In the genomic region with DNA sequence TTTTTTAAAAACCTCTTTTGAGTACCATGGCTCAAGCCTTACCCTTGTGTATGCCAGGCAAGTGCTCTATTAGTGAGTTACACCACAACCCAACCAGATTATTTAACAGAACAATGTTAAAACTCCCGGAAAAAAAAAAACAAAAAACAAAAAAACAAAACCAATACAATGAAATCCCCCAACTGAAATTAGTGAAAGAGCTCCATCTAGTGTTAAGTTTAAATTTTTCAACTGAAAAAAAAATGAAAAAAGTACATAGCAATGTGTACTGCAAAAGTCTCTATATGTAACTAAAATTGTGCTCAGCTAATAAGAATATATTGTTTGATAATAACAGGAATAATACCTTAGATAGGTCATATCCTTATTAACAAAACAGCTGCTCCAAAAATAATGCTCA, we compare ENCODE assay signal across 11 mouse cellular contexts. TPM values are rescaled to one million over a fixed set of nuclear protein-coding genes. Genes with fewer than 3 reads are reported as not detected.
A peak's percentile ranks its signal among the peaks of the same experiment; 100 is the strongest.
DNase-seq lines count a peak whose midpoint lies in the region; ATAC-seq and TF ChIP-seq lines count a peak whose summit lies in the region.
"Had no signal": no experiment of that assay in that cellular context is flagged by ENCODE, and none has a peak within 500 bp of the region (broad histone marks: within the 10 kb centered on the region; RNA-seq: fewer than 3 reads in every experiment).

No protein-coding gene starts in this region.

- DNase-seq in hindbrain, postnatal 0 days (ENCODE audit: low spot score): peak; percentile 53
- no peak for DNase-seq in hindbrain, embryonic 10.5 days (ENCODE audit: low spot score)
- DNase-seq in 416B (ENCODE audit: low read depth) (peak; percentile 56), CH12.LX (ENCODE audit: extremely low read depth) (no peak)
- peak; percentile 8 for DNase-seq in hindlimb bud, embryonic 11.5 days (ENCODE audit: extremely low spot score, low read depth, low spot score)
- no peak for DNase-seq in kidney, postnatal 36 days
- DNase-seq in kidney, postnatal 4 days: no peak
- DNase-seq: kidney, postnatal 10 days had no signal

- TF ChIP-seq RAD21 in CH12.LX (IDR thresholded peaks at IDR 0.05; ENCODE audit: low read depth, low read length): peak; percentile 72

- no peak overlapping the region for H3K27ac ChIP-seq in hindbrain, postnatal 0 days
- no peak overlapping the region for H3K27ac ChIP-seq in hindbrain, embryonic 10.5 days
- H3K27ac ChIP-seq in CH12.LX (ENCODE audit: insufficient read depth, low read depth): no peak overlapping the region
- H3K27ac ChIP-seq: forebrain, embryonic 12.5 days; macrophage had no signal

- no peak for TF ChIP-seq EP300 in CH12.LX (IDR thresholded peaks at IDR 0.05; ENCODE audit: low read length)

- peaks cover 45% of the 10 kb centered on the region for H3K36me3 ChIP-seq in hindbrain, postnatal 0 days (ENCODE audit: insufficient read depth, low read length)
- peaks cover 89% of the 10 kb centered on the region for H3K36me3 ChIP-seq in hindbrain, embryonic 10.5 days
- H3K36me3 ChIP-seq in CH12.LX (replicated peaks in 1 of 2; ENCODE audit: control insufficient read depth in 1 of 2, insufficient read depth in 1 of 2, low read length in 1 of 2): peaks cover 54 to 88% of the 10 kb centered on the region in 2 experiments

- in situ Hi-C loops in CH12.LX (cut with MboI; ENCODE audit: low pct_ligation_motif_present, low pct_unique_long_range_greater_than_20kb, low sequenced_read_pairs): loop anchor here (25.0 kb wide), 2 partner anchors 209 to 509 kb away; partner anchors contain the start of gene Gypa

- TF ChIP-seq CTCF in hindbrain, postnatal 0 days (IDR thresholded peaks at IDR 0.05; ENCODE audit: low read depth): peak; percentile 56
- peak in 1 of 2 experiments; percentile 67; a peak in 2 of 4 replicates for TF ChIP-seq CTCF in CH12.LX (conservative IDR thresholded peaks at IDR 0.05 in 1 of 2, IDR thresholded peaks at IDR 0.05 in 1 of 2; ENCODE audit: low read depth in 2 of 2, low read length in 2 of 2)

- H3K4me1 ChIP-seq in hindbrain, postnatal 0 days (ENCODE audit: insufficient read depth, low read length): no peaks in the 10 kb centered on the region
- no peaks in the 10 kb centered on the region for H3K4me1 ChIP-seq in hindbrain, embryonic 10.5 days (replicated peaks)
- no peaks in the 10 kb centered on the region for H3K4me1 ChIP-seq in CH12.LX (ENCODE audit: control insufficient read depth in 1 of 2, insufficient read depth in 2 of 2)
- H3K4me1 ChIP-seq: forebrain, embryonic 12.5 days had no signal

- H3K4me3 ChIP-seq in hindbrain, postnatal 0 days (ENCODE audit: low read length): no peak overlapping the region
- no peak overlapping the region for H3K4me3 ChIP-seq in hindbrain, embryonic 10.5 days
- H3K4me3 ChIP-seq in CH12.LX (replicated peaks in 1 of 3; ENCODE audit: low read depth in 2 of 3, low read length in 2 of 3, poor library complexity in 1 of 3): no peak overlapping the region
- H3K4me3 ChIP-seq: forebrain, embryonic 12.5 days; myocyte had no signal

- no peaks in the 10 kb centered on the region; the same call in 1 of the 2 replicates for H3K79me2 ChIP-seq in CH12.LX (replicated peaks; ENCODE audit: control insufficient read depth, extremely low read depth, insufficient read depth, poor library complexity, severe bottlenecking)

- 25% methylated on average over 1 of the region's 1 CpGs for WGBS in hindbrain, postnatal 0 days
- WGBS in hindbrain, embryonic 10.5 days: 52% methylated on average over 1 of the region's 1 CpGs

- no peak for ATAC-seq in hindbrain, postnatal 0 days

- dilution Hi-C loops in CH12.LX (cut with MboI; ENCODE audit: extremely low pct_ligation_motif_present, extremely low pct_unique_long_range_greater_than_20kb, low sequenced_read_pairs): no loop called here

- no peak for TF ChIP-seq POLR2A in CH12.LX (IDR thresholded peaks at IDR 0.05; ENCODE audit: low read depth, low read length)

- H3K27me3 ChIP-seq in hindbrain, postnatal 0 days (ENCODE audit: insufficient read depth, low read length): no peaks in the 10 kb centered on the region
- H3K27me3 ChIP-seq in hindbrain, embryonic 10.5 days (ENCODE audit: insufficient read depth, poor library complexity, severe bottlenecking): no peaks in the 10 kb centered on the region
- no peaks in the 10 kb centered on the region for H3K27me3 ChIP-seq in CH12.LX (replicated peaks)
- H3K27me3 ChIP-seq: forebrain, embryonic 12.5 days had no signal

- H3K9me3 ChIP-seq in hindbrain, postnatal 0 days (ENCODE audit: low read length): no peaks in the 10 kb centered on the region
- no peaks in the 10 kb centered on the region for H3K9me3 ChIP-seq in hindbrain, embryonic 10.5 days
- no peaks in the 10 kb centered on the region for H3K9me3 ChIP-seq in CH12.LX (replicated peaks; ENCODE audit: low read length)
- H3K9me3 ChIP-seq: forebrain, embryonic 12.5 days had no signal

- no peak overlapping the region for H3K9ac ChIP-seq in hindbrain, postnatal 0 days (replicated peaks; ENCODE audit: low read length)
- no peak overlapping the region for H3K9ac ChIP-seq in CH12.LX (ENCODE audit: insufficient read depth, low read depth)
- H3K9ac ChIP-seq: forebrain, embryonic 12.5 days had no signal

- no peak overlapping the region for H3K4me2 ChIP-seq in hindbrain, postnatal 0 days (ENCODE audit: low read depth, low read length)
- H3K4me2 ChIP-seq in CH12.LX (ENCODE audit: insufficient read depth, low read depth, poor library complexity, severe bottlenecking): no peak overlapping the region
- H3K4me2 ChIP-seq: forebrain, embryonic 12.5 days had no signal

TF ChIP-seq in CH12.LX, 34 proteins besides CTCF, POLR2A, EP300 and RAD21:
- no peak for TF ChIP-seq ELF1 (IDR thresholded peaks at IDR 0.05; ENCODE audit: low read depth, low read length)
- peak; percentile 36; the same call in 1 of the 2 replicates for TF ChIP-seq ZKSCAN1 (IDR thresholded peaks at IDR 0.05; ENCODE audit: borderline replicate concordance, low read depth, low read length)
- TF ChIP-seq BHLHE40 (IDR thresholded peaks at IDR 0.05; ENCODE audit: low read depth, low read length): no peak
- no peak for TF ChIP-seq E2F4 (IDR thresholded peaks at IDR 0.05; ENCODE audit: insufficient replicate concordance, low read depth, low read length)
- TF ChIP-seq MAZ (IDR thresholded peaks at IDR 0.05; ENCODE audit: low read depth, low read length): no peak
- TF ChIP-seq USF2 (conservative IDR thresholded peaks at IDR 0.05; ENCODE audit: low read depth, low read length): no peak
- 0 out of 2 replicates have a peak, but pooled peaks have one; percentile 19 for TF ChIP-seq ZC3H11A (IDR thresholded peaks at IDR 0.05; ENCODE audit: low read depth, low read length)
- no peak for TF ChIP-seq USF1 (IDR thresholded peaks at IDR 0.05; ENCODE audit: low read depth, low read length)
- TF ChIP-seq ZNF384 (IDR thresholded peaks at IDR 0.05; ENCODE audit: low read depth, low read length): peak; percentile 95
- no peak for TF ChIP-seq PAX5 (IDR thresholded peaks at IDR 0.05; ENCODE audit: low read length)
- TF ChIP-seq HCFC1 (IDR thresholded peaks at IDR 0.05; ENCODE audit: low read depth, low read length): no peak
- TF ChIP-seq CHD1 (IDR thresholded peaks at IDR 0.05; ENCODE audit: low read depth, low read length): no peak
- TF ChIP-seq MAFK (IDR thresholded peaks at IDR 0.05; ENCODE audit: insufficient replicate concordance, low read length): no peak
- no peak for TF ChIP-seq RCOR1 (conservative IDR thresholded peaks at IDR 0.05; ENCODE audit: low read depth, low read length)
- no peak for TF ChIP-seq JUND (conservative IDR thresholded peaks at IDR 0.05; ENCODE audit: low read depth, low read length)
- TF ChIP-seq TBP (conservative IDR thresholded peaks at IDR 0.05; ENCODE audit: low read depth, low read length): 0 out of 2 replicates have a peak, but pooled peaks have one; percentile 20
- no peak for TF ChIP-seq NELFE (IDR thresholded peaks at IDR 0.05; ENCODE audit: low read depth, low read length)
- no peak for TF ChIP-seq ZMIZ1 (IDR thresholded peaks at IDR 0.05; ENCODE audit: low read depth, low read length)
- no peak for TF ChIP-seq SIN3A (IDR thresholded peaks at IDR 0.05; ENCODE audit: low read length)
- no peak for TF ChIP-seq ETS1 (conservative IDR thresholded peaks at IDR 0.05; ENCODE audit: low read depth, low read length)
- TF ChIP-seq MYC (IDR thresholded peaks at IDR 0.05; ENCODE audit: low read depth, low read length): no peak
- TF ChIP-seq SMC3 (IDR thresholded peaks at IDR 0.05; ENCODE audit: low read depth, low read length): peak; percentile 47
- no peak for TF ChIP-seq MAX (IDR thresholded peaks at IDR 0.05; ENCODE audit: low read length)
- TF ChIP-seq NRF1 (IDR thresholded peaks at IDR 0.05; ENCODE audit: low read depth, low read length): no peak
- TF ChIP-seq TCF12 (IDR thresholded peaks at IDR 0.05; ENCODE audit: low read depth, low read length): no peak
- TF ChIP-seq MXI1 (IDR thresholded peaks at IDR 0.05; ENCODE audit: low read depth, low read length): no peak
- TF ChIP-seq KAT2A (IDR thresholded peaks at IDR 0.05; ENCODE audit: insufficient replicate concordance, low read length): no peak
- no peak for TF ChIP-seq GABPA (IDR thresholded peaks at IDR 0.05; ENCODE audit: insufficient replicate concordance, low read depth, low read length)
- no peak for TF ChIP-seq CHD2 (IDR thresholded peaks at IDR 0.05; ENCODE audit: low read length)
- TF ChIP-seq IRF4 (IDR thresholded peaks at IDR 0.05; ENCODE audit: low read depth, low read length): no peak
- TF ChIP-seq UBTF (IDR thresholded peaks at IDR 0.05; ENCODE audit: low read depth, low read length): no peak

RNA-seq across cellular contexts. Expression of gene Usp38, which starts 18.1 kb away (rescaled TPM):
- 40.1 and 40.8 TPM in 2 replicates for total RNA-seq in hindbrain, postnatal 0 days (2014; rRNA removed)
- 16.7 and 17.2 TPM in 2 replicates for polyA plus RNA-seq in hindbrain, postnatal 0 days (2015; fragmentation: Nextera tagmentation; extraction: Ambion mirVana)
- polyA plus RNA-seq in hindbrain, embryonic 10.5 days (2016; fragmentation: Nextera tagmentation; extraction: Ambion mirVana): 22.5 and 24.2 TPM in 2 replicates
- 20.4 and 24.4 TPM in 2 replicates for total RNA-seq in CH12.LX (2012; rRNA removed)
- 30.6 and 32.2 TPM in 2 replicates for total RNA-seq in CH12.LX (2014; rRNA removed)
- 15.7 and 19.3 TPM in 2 replicates for polyA plus RNA-seq in CH12.LX (2012; ENCODE audit: insufficient read length, low read depth)

Comparison
In these comparisons a context has a peak if more than half of its experiments do, and no peak if none do; other contexts are left out.
1. DNase-seq: peak in hindbrain, postnatal 0 days (single experiment), 416B (single experiment) and hindlimb bud, embryonic 11.5 days (single experiment); none in hindbrain, embryonic 10.5 days (single experiment), CH12.LX (single experiment), kidney, postnatal 36 days (0 of 2) and kidney, postnatal 4 days (0 of 2).